Mouse (Mus musculus): Measurements from ENCODE around the gene Il9r. TPM values are rescaled to one million over a fixed set of nuclear protein-coding genes. Genes with fewer than 3 reads are reported as not detected.

Il9r gene
- polyA plus RNA-seq, 1 experiment from 2014 or later, result 0.09 TPM

- no peak for ATAC-seq (ENCODE audit: insufficient read depth, low FRiP score)
- no peaks in the 10 kb centered on the region for H3K36me3 ChIP-seq (ENCODE audit: control insufficient read depth, insufficient read depth, low read length)
Measured at GRCm38 (mm10) chr11:32196727-32197126, 3.4 kb downstream of the Il9r start.

DNA sequence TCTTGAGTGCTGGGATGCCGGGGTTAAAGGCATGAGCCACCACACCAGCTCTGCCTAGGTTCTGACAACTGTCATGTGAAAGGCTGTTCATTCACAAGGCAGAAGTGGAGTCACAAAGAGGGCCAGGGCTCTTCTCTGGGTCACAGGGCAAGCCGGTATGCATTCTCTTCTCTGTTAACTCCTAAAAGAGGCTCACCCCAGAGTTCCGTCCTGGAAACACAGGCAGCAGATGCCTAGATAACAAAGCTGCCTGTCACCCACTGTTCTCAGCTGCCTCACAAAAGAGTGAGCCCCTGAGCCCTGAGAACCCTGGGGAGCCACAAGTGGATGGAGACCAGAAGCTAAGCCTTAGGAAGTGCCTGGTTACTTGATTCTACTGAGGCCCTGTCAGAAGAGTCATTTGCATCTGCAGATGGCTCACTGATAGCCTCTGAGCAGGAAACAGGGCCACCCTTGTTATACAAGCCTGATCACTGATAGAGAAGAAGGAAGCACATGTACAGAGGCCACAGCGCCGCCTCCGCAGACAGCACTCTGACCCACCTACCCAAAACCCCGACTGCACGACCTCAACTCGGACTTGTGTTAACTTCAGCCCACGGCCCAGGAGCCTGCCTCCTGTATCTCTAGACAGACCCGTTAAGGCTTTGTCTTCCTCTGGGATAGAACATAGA lies 4.1 kb downstream of the Il9r start:
- no peaks in the 10 kb centered on the region for H3K36me3 ChIP-seq (ENCODE audit: control insufficient read depth, insufficient read depth, low read length)
- H3K4me1 ChIP-seq (ENCODE audit: control insufficient read depth, insufficient read depth, low read length), result no peaks in the 10 kb centered on the region
- WGBS, result 32% methylated on average over 11 of the region's 11 CpGs
- no peaks in the 10 kb centered on the region for H3K9me3 ChIP-seq (replicated peaks; ENCODE audit: control insufficient read depth, low read length)
- no peak overlapping the region for H3K9ac ChIP-seq (ENCODE audit: low read length)
- no peak for ATAC-seq (ENCODE audit: insufficient read depth, low FRiP score)
- no peaks in the 10 kb centered on the region for H3K27me3 ChIP-seq (ENCODE audit: control insufficient read depth, insufficient read depth, low read length)
- no peak overlapping the region for H3K27ac ChIP-seq (ENCODE audit: low read length)
- H3K4me3 ChIP-seq (replicated peaks; ENCODE audit: low read length), result no peak overlapping the region
- no peak overlapping the region for H3K4me2 ChIP-seq (ENCODE audit: low read depth, low read length)

More at GRCm38 (mm10) chr11:32196727-32197126, 3.4 kb downstream of the Il9r start:
- no peak overlapping the region for H3K27ac ChIP-seq (ENCODE audit: low read length)
- no peak overlapping the region for H3K4me3 ChIP-seq (replicated peaks; ENCODE audit: low read length)
- H3K4me2 ChIP-seq (ENCODE audit: low read depth, low read length), result no peak overlapping the region
- WGBS, result 63% methylated on average over 6 of the region's 6 CpGs
- no peaks in the 10 kb centered on the region for H3K4me1 ChIP-seq (ENCODE audit: control insufficient read depth, insufficient read depth, low read length)
- no peaks in the 10 kb centered on the region for H3K9me3 ChIP-seq (replicated peaks; ENCODE audit: control insufficient read depth, low read length)
- H3K9ac ChIP-seq (ENCODE audit: low read length), result no peak overlapping the region
- no peaks in the 10 kb centered on the region for H3K27me3 ChIP-seq (ENCODE audit: control insufficient read depth, insufficient read depth, low read length)

DNA sequence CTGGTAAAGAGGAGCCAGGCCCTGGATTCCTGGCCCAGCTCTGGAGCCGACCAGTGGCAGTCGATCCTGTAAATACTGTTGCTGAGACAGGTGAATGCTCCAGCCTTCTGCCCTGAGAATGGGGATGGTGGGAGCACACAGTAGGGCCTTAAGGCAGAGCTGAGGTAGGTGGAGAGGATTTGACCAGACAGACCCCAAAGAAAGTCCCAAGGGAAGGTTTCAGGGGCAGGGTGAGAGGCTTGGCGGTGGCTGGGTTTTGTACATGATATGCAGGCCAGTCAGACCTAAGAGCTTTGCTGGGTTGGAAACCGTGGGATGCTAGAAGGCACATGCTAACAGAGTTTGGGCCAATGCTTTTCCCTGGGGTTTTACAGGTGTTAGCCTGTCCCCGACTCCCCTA lies 5.5 kb downstream of the Il9r start:
- Histone ChIP-seq H3K9me3 (replicated peaks; ENCODE audit: control insufficient read depth, low read length) (no peaks in the 10 kb centered on the region), H3K4me2 (ENCODE audit: low read depth, low read length) (no peak overlapping the region), H3K36me3 (ENCODE audit: control insufficient read depth, insufficient read depth, low read length) (no peaks in the 10 kb centered on the region), H3K27me3 (ENCODE audit: control insufficient read depth, insufficient read depth, low read length) (no peaks in the 10 kb centered on the region), H3K27ac (ENCODE audit: low read length) (no peak overlapping the region), H3K4me3 (replicated peaks; ENCODE audit: low read length) (no peak overlapping the region), H3K9ac (ENCODE audit: low read length) (no peak overlapping the region), H3K4me1 (ENCODE audit: control insufficient read depth, insufficient read depth, low read length) (no peaks in the 10 kb centered on the region)
- no peak for ATAC-seq (ENCODE audit: insufficient read depth, low FRiP score)
- WGBS, result 75% methylated on average over 5 of the region's 5 CpGs

DNA sequence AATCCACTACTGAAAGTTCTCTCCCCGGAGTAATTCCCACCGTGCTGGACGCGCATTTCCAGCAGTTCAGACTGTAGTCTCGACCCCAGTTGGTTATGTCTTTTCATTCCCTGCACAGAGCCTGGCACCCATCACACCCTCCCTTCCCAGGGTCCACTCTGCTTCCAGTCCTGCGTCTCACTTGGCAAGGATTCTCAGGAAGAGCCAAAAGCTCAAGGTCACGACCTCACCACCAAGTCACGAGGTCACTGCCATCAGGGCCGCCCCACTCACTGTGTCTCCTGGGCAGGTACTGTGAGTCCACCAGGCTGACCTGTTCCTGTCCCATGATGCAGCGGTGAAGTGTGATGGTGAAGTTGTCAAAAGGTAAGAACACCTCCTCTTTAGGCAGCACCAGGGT lies 6.0 kb downstream of the Il9r start:
- H3K4me1 ChIP-seq (ENCODE audit: control insufficient read depth, insufficient read depth, low read length), result no peaks in the 10 kb centered on the region

GRCm38 (mm10) chr11:32193156-32193555 lies 6.9 kb downstream of the Il9r start:
- 81% methylated on average over 10 of the region's 10 CpGs for WGBS

More for the DNA sequence above, 6.0 kb downstream of the Il9r start:
- Histone ChIP-seq H3K27me3 (ENCODE audit: control insufficient read depth, insufficient read depth, low read length) (no peaks in the 10 kb centered on the region), H3K9me3 (replicated peaks; ENCODE audit: control insufficient read depth, low read length) (no peaks in the 10 kb centered on the region), H3K4me2 (ENCODE audit: low read depth, low read length) (no peak overlapping the region), H3K9ac (ENCODE audit: low read length) (no peak overlapping the region), H3K36me3 (ENCODE audit: control insufficient read depth, insufficient read depth, low read length) (no peaks in the 10 kb centered on the region), H3K4me3 (replicated peaks; ENCODE audit: low read length) (no peak overlapping the region), H3K27ac (ENCODE audit: low read length) (no peak overlapping the region)
- WGBS, result 75% methylated on average over 10 of the region's 10 CpGs
- ATAC-seq (ENCODE audit: insufficient read depth, low FRiP score), result no peak

GRCm38 (mm10) chr11:32190603-32191110 lies 9.4 kb downstream of the Il9r start:
- Histone ChIP-seq H3K4me2 (ENCODE audit: low read depth, low read length) (no peak overlapping the region), H3K27me3 (ENCODE audit: control insufficient read depth, insufficient read depth, low read length) (no peaks in the 10 kb centered on the region), H3K27ac (ENCODE audit: low read length) (no peak overlapping the region), H3K4me3 (replicated peaks; ENCODE audit: low read length) (no peak overlapping the region), H3K9me3 (replicated peaks; ENCODE audit: control insufficient read depth, low read length) (no peaks in the 10 kb centered on the region), H3K36me3 (ENCODE audit: control insufficient read depth, insufficient read depth, low read length) (no peaks in the 10 kb centered on the region), H3K4me1 (ENCODE audit: control insufficient read depth, insufficient read depth, low read length) (no peaks in the 10 kb centered on the region), H3K9ac (ENCODE audit: low read length) (no peak overlapping the region)
- ATAC-seq (ENCODE audit: insufficient read depth, low FRiP score), result no peak
- WGBS, result 73% methylated on average over 13 of the region's 13 CpGs

More at GRCm38 (mm10) chr11:32193156-32193555, 6.9 kb downstream of the Il9r start:
- no peaks in the 10 kb centered on the region for H3K36me3 ChIP-seq (ENCODE audit: control insufficient read depth, insufficient read depth, low read length)
- no peak overlapping the region for H3K4me2 ChIP-seq (ENCODE audit: low read depth, low read length)
- H3K9me3 ChIP-seq (replicated peaks; ENCODE audit: control insufficient read depth, low read length), result no peaks in the 10 kb centered on the region
- H3K4me3 ChIP-seq (replicated peaks; ENCODE audit: low read length), result no peak overlapping the region
- no peaks in the 10 kb centered on the region for H3K4me1 ChIP-seq (ENCODE audit: control insufficient read depth, insufficient read depth, low read length)
- H3K27ac ChIP-seq (ENCODE audit: low read length), result no peak overlapping the region
- no peak overlapping the region for H3K9ac ChIP-seq (ENCODE audit: low read length)
- H3K27me3 ChIP-seq (ENCODE audit: control insufficient read depth, insufficient read depth, low read length), result no peaks in the 10 kb centered on the region
- ATAC-seq (ENCODE audit: insufficient read depth, low FRiP score), result no peak

DNA sequence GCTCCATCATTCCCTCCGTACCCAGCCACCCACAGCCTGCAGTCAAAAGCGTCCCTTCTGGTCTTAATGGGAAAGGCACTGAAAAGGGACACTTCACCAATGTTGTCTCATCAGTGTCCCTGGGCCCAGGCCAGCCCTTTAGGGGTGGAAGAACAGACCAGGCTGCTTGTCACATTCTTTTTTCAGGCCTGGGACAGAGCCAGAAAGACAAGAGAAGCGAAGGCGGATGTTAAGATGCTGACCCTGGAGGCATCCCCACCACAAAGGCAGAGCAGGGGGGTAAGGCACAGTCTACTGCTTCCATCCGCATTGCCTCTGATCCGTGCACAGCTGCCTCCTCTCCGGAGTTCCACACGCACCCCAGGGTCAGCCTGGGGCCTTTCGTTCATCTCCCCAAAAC lies 10.0 kb downstream of the Il9r start:
- Histone ChIP-seq H3K27me3 (ENCODE audit: control insufficient read depth, insufficient read depth, low read length) (no peaks in the 10 kb centered on the region), H3K9ac (ENCODE audit: low read length) (no peak overlapping the region), H3K4me2 (ENCODE audit: low read depth, low read length) (no peak overlapping the region), H3K9me3 (replicated peaks; ENCODE audit: control insufficient read depth, low read length) (no peaks in the 10 kb centered on the region), H3K27ac (ENCODE audit: low read length) (no peak overlapping the region), H3K4me1 (ENCODE audit: control insufficient read depth, insufficient read depth, low read length) (no peaks in the 10 kb centered on the region), H3K4me3 (replicated peaks; ENCODE audit: low read length) (no peak overlapping the region), H3K36me3 (ENCODE audit: control insufficient read depth, insufficient read depth, low read length) (no peaks in the 10 kb centered on the region)
- no peak for ATAC-seq (ENCODE audit: insufficient read depth, low FRiP score)
- 81% methylated on average over 9 of the region's 9 CpGs for WGBS

DNA sequence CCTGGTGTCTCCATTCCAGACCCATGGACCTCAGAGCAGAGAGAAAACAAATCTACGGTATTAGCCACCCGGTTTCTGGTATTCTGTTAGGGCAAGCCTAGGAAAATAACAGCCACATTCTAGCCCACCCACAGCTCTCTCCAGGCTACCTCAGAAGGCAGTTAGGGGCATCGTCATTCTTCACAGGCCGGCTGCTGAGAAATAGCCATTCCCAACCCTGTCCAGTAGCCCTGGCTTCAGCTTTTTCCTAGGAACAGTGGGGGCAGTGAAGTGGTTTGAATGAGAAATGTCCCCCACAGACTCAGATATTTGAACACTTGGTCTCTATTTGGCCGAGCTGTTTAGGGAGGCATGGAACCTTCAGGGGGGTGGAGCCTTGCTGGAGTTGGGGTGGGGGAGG lies 10.6 kb downstream of the Il9r start:
- Histone ChIP-seq H3K27me3 (ENCODE audit: control insufficient read depth, insufficient read depth, low read length) (no peaks in the 10 kb centered on the region), H3K36me3 (ENCODE audit: control insufficient read depth, insufficient read depth, low read length) (no peaks in the 10 kb centered on the region), H3K9me3 (replicated peaks; ENCODE audit: control insufficient read depth, low read length) (no peaks in the 10 kb centered on the region), H3K4me1 (ENCODE audit: control insufficient read depth, insufficient read depth, low read length) (no peaks in the 10 kb centered on the region), H3K4me3 (replicated peaks; ENCODE audit: low read length) (no peak overlapping the region), H3K9ac (ENCODE audit: low read length) (no peak overlapping the region), H3K27ac (ENCODE audit: low read length) (no peak overlapping the region), H3K4me2 (ENCODE audit: low read depth, low read length) (no peak overlapping the region)
- no peak for ATAC-seq (ENCODE audit: insufficient read depth, low FRiP score)
- 67% methylated on average over 5 of the region's 5 CpGs for WGBS

GRCm38 (mm10) chr11:32188881-32189280 lies 11.2 kb downstream of the Il9r start:
- Histone ChIP-seq H3K27me3 (ENCODE audit: control insufficient read depth, insufficient read depth, low read length) (no peaks in the 10 kb centered on the region), H3K27ac (ENCODE audit: low read length) (no peak overlapping the region), H3K4me2 (ENCODE audit: low read depth, low read length) (no peak overlapping the region), H3K9me3 (replicated peaks; ENCODE audit: control insufficient read depth, low read length) (no peaks in the 10 kb centered on the region), H3K9ac (ENCODE audit: low read length) (no peak overlapping the region), H3K36me3 (ENCODE audit: control insufficient read depth, insufficient read depth, low read length) (no peaks in the 10 kb centered on the region), H3K4me1 (ENCODE audit: control insufficient read depth, insufficient read depth, low read length) (no peaks in the 10 kb centered on the region), H3K4me3 (replicated peaks; ENCODE audit: low read length) (no peak overlapping the region)
- 82% methylated on average over 12 of the region's 12 CpGs for whole genome bisulfite sequencing
- no peak for ATAC-seq (ENCODE audit: insufficient read depth, low FRiP score)

All from stomach, embryonic 16.5 days (tissue).